Mouse (Mus musculus): ENCODE data around the gene Gemin5. TPM values are rescaled to one million over a fixed set of nuclear protein-coding genes. Genes with fewer than 3 reads are reported as not detected.
"Not testable (repeated sequence)": the region's sequence is repeated elsewhere in the genome, so short reads cannot be mapped to it uniquely, and the experiment has no call there.

The Gemin5 gene
- total RNA-seq, 2 experiments from 2014 or later: 16.5 to 19.1 TPM

- no peak for DNase-seq
Measured at GRCm38 (mm10) chr11:58107664-58108337, 60.5 kb downstream of the Gemin5 start.

GRCm38 (mm10) chr11:58107009-58107408, 61.3 kb downstream of the Gemin5 start:
- DNase-seq: no peak

DNA sequence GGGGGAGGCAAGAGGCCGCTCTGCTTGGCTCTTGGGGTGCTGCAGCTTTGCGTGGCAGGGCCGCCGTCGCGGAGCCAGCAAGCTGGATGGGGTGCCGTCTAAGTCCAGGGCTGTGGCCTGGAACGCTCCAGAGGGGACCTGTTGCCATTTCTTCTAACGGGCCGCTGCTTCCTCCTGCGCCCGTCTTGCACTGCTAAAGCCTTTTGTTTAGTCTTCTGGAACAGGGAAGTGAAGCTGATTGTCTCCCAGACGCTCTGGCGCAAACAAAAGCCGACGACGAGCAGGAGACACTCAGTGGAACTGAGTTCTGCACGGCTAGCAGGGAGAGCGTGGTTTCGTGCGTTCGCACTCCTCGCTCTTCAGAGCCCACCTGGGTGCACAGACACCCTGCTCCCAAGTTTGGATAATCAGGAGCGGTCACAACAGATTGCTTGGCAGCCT, 64.0 kb downstream of the Gemin5 start:
- no peak for DNase-seq

DNA sequence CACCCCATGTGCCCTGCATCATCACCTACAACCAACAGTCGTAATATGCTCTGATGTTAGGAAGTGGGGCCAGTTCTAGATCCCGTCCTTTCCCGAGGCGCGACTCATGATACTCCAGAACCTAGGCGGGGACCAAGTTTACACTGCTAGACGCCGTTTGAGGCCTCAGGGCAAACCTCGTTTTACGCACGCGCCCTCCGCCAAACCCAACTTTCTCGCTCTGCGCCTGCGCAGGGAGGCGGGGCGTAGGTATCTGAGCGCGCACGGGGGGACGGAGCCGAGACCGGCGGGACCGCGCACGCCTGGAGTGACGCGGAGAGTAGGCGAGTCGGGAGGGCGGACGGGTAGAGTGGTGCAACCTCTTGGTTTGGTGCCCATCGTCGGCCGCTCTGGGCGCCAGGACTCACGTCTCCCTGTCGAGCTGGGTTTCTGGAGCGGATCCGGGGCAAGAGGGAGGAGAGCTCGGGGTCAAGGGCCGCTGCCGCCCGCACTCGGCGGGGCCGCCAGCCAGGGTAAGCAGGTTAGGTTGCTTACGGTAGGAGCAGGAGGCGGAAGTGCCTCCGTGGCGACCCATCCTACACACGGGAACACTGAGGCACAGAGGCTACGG, 64.5 kb downstream of the Gemin5 start, which contains the start of gene Cnot8:
Cnot8 (plus strand) TSS at position 457 of the 610 bp plus-strand sequence.
- peak; percentile 100 for DNase-seq

DNA sequence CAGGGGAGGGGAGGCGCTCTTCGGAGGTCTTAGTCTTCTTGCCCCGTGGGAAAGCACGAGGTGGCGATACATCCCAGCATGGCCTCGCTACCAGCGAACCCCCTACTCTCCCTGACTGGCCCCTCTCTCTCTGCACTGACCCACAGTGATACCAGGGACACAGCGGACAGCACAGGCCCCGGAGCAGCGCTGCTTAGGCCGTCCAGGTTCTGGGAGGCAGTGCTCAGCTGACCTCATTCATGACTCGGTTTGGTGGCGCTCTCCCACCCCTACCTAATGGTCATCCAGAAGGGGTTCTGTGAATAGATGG, 65.0 kb downstream of the Gemin5 start:
- DNase-seq: no peak

DNA sequence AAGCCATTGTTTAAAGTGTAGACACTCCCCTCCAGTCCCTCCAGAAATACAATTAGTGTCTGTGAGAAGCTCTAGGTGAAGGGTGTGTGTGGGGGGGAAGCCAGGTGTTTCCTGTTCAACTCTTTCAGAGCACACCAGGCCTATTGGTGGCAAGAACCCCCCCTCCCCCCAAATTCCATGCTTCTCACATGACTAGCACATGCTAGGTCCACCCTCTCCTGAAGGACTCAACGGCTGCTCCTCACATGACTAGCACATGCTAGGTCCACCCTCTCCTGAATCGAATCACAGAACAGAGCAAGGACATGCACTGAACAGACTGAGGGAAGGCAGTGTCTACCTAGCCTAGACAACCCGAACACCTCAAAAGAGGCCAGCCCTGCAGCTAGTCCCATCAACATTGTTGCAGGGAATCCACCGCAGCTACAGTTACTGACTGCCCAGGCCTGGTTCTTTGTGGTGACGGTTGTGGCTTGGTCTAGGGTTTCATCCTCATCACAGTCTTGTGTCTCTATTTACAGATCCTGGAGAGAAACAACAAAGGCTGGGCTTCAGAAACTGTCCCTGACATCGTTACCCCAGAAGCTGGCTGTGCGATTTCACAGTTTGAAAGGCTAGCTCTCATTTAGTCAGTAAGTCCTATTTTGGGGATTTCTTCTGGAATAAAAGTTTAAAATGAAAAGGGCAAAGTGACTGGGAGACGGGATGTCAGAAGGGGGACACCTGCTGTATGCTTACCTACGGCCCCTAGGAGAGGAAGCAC, 65.6 kb downstream of the Gemin5 start:
- DNase-seq: no peak

GRCm38 (mm10) chr11:58102146-58102545, 66.2 kb downstream of the Gemin5 start:
- no peak for DNase-seq

DNA sequence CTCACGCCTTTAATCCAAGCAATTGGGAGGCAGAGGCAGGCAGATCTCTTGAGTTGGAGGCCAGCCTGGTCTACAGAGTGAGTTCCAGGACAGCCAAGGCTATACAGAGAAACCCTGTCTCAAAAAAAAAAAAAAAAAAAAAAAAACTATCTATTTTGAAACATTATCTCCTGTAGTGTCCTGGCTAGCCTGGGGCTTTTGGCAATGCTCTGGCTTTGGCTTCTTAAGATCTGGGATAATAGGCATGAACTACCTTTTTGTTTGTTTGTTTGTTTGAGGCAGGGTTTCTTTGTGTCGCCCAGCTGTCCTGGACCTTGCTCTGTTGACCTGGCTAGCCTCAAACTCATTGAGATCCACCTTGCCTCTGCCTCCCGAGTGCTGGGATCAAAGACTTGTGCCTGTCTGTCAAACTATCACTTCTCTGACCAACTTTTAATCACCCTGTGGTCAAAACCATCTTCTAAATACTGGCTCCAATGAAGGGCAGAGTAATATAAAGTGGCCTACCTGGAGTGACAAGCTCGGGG, 67.1 kb downstream of the Gemin5 start:
- no peak for DNase-seq

DNA sequence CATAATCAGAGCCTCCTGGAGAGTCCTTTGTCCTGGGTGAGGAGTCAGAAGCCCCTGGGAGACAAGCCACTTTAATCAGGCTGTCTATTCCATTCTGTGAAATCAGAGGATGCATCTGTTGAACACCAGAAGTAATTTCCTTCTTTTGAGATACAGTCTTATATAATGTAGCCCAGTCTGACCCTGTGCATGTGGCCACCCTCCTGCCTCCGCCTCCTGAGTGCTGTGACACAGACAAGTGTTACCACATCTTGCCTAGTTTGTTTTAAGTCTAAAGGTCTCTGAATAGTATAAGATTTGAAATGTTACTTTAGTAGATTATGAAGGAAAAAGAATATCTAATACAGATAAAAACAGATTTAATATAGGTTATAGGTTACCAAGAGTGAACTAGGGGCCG, 68.3 kb downstream of the Gemin5 start:
- no peak for DNase-seq

GRCm38 (mm10) chr11:58098366-58098720, 70.0 kb downstream of the Gemin5 start:
- DNase-seq: not testable (repeated sequence)

- peak; percentile 26 for DNase-seq
Measured at GRCm38 (mm10) chr11:58097621-58098365, 70.5 kb downstream of the Gemin5 start.

GRCm38 (mm10) chr11:58096821-58097620, 71.3 kb downstream of the Gemin5 start:
- DNase-seq: peak; percentile 34

DNA sequence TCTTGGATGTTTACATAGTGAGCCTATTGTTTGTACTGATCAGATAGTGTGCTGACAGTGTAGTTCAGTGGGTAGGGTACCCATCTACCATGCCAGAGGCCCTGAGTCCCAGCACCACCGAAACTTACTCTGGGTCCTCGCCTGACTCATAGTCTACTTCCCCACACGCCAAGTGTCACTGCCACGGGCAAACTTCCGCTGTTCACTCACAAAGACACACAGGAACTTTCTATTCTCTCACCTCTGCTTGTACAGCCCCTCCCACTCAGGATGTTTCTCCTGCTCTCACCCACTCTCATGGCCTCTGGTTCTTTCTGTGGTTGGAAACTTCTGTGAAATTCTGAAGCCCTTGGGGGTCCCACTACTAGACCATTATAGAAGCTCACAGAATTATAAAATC, 72.2 kb downstream of the Gemin5 start:
- no peak for DNase-seq

GRCm38 (mm10) chr11:58095561-58095960, 72.8 kb downstream of the Gemin5 start:
- no peak for DNase-seq

DNA sequence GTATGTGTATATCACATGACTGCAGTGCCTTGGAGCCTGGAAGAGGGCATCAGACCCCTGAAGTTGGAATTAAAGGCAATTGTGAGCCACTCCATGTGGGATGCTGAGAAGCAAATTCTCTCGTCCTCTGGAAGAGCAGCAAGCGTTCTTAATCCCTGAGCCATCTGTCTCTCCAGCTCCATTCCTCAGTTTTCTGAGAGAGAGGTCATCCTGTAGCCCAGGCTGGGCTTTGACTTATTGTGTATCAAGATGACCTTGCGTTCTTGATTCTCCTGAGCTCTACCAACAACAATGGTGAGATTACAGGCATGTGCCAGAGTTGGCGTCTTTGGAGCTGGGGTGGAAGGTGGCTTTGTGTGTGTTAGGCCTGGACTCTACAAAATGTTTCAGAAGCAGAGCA, 73.6 kb downstream of the Gemin5 start:
- no peak for DNase-seq

- peak; percentile 69 for DNase-seq
Measured at GRCm38 (mm10) chr11:58093021-58093528, 75.3 kb downstream of the Gemin5 start, which contains the start of gene Gm12248. Gene Gm12248, minus strand, starts transcription at chr11:58093134.

- no peak for DNase-seq
Measured at GRCm38 (mm10) chr11:58092541-58092940, 75.8 kb downstream of the Gemin5 start.

- no peak for DNase-seq
Measured at GRCm38 (mm10) chr11:58081716-58082115, 86.6 kb downstream of the Gemin5 start.

DNA sequence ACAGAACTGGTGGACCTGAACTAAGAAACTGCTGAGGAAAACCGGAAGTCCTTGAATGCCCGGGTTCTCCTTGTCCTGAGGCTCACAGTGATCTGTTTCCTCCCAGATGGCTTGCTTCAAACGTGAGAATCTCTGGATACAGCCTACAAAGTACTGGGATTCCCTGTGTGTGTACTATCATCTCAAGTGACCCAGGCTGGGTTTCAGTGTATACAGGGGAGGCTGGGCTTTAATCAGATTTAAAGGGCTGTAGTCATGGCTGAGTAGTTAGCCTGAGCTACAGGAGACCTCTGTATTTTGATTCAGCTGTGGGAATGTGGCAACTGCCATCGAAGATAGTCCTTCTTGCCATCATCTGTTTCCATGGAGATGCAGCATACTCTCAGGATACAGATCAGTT, 91.1 kb downstream of the Gemin5 start:
- no peak for DNase-seq

DNA sequence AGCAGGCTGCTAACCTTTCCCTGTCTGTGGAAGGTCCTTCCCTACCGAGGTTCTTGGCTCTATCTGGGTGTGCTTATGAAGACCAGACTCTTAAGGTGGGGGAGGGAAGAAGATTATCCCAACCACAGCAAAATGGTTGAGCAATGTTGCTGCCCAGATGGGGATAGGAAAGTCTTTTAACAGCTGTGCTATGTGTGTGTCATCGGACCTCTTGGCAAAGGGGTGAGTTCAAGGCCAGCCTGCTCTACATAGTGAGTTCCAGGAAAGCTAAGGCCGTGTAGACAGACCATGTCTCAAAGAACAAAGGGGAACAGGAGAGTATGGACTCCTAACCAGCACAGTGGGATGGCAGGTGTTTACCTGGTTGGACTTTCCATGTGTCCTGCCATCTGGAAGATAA, 95.4 kb downstream of the Gemin5 start:
- DNase-seq: no peak

Data from adrenal gland, postnatal 10 days (tissue).